Mouse (Mus musculus): ENCODE measurements around the gene Prps2.
A peak's percentile ranks its signal among the peaks of the same experiment; 100 is the strongest.
"Not testable (repeated sequence)": the region's sequence is repeated elsewhere in the genome, so short reads cannot be mapped to it uniquely, and the experiment has no call there.

Gene Prps2

GRCm38 (mm10) chrX:167382047-167382853 lies at the start of gene Prps2:
TSS of gene Prps2 (minus strand) at chrX:167382749.
- DNase-seq (ENCODE audit: low spot score): peak; percentile 56

GRCm38 (mm10) chrX:167417654-167418053 lies 35.1 kb upstream of the Prps2 start:
- no peak for DNase-seq (ENCODE audit: low spot score)

GRCm38 (mm10) chrX:167394940-167395339 lies 12.4 kb upstream of the Prps2 start:
- DNase-seq (ENCODE audit: low spot score): no peak

GRCm38 (mm10) chrX:167386647-167387046 lies 4.1 kb upstream of the Prps2 start:
- DNase-seq (ENCODE audit: low spot score): no peak

GRCm38 (mm10) chrX:167382854-167383186 lies 271 bp upstream of the Prps2 start:
- no peak for DNase-seq (ENCODE audit: low spot score)

- DNase-seq (ENCODE audit: low spot score): peak; percentile 5
These were observed 934 bp downstream of the Prps2 start for GRCm38 (mm10) chrX:167381583-167382046.

GRCm38 (mm10) chrX:167380073-167380472 lies 2.5 kb downstream of the Prps2 start:
- DNase-seq (ENCODE audit: low spot score): no peak

GRCm38 (mm10) chrX:167361231-167361630 lies 21.3 kb downstream of the Prps2 start:
- DNase-seq (ENCODE audit: low spot score): not testable (repeated sequence)

- DNase-seq (ENCODE audit: low spot score): no peak
These were observed 22.8 kb downstream of the Prps2 start for GRCm38 (mm10) chrX:167359704-167360103.

GRCm38 (mm10) chrX:167357415-167357814 lies 25.1 kb downstream of the Prps2 start:
- no peak for DNase-seq (ENCODE audit: low spot score)

- no peak for DNase-seq (ENCODE audit: low spot score)
These were observed 26.6 kb downstream of the Prps2 start for GRCm38 (mm10) chrX:167355965-167356364.

GRCm38 (mm10) chrX:167353617-167354016 lies 28.9 kb downstream of the Prps2 start:
- no peak for DNase-seq (ENCODE audit: low spot score)

- DNase-seq (ENCODE audit: low spot score): no peak
These were observed 36.1 kb downstream of the Prps2 start for GRCm38 (mm10) chrX:167346440-167346839.

GRCm38 (mm10) chrX:167344356-167344755 lies 38.2 kb downstream of the Prps2 start:
- peak; percentile 2 for DNase-seq (ENCODE audit: low spot score)

- DNase-seq (ENCODE audit: low spot score): no peak
These were observed 40.7 kb downstream of the Prps2 start for GRCm38 (mm10) chrX:167341811-167342210.

GRCm38 (mm10) chrX:167340190-167340589 lies 42.4 kb downstream of the Prps2 start:
- DNase-seq (ENCODE audit: low spot score): no peak

GRCm38 (mm10) chrX:167337990-167338389 lies 44.6 kb downstream of the Prps2 start:
- no peak for DNase-seq (ENCODE audit: low spot score)

- DNase-seq (ENCODE audit: low spot score): no peak
These were observed 48.0 kb downstream of the Prps2 start for GRCm38 (mm10) chrX:167334571-167334970.

- DNase-seq (ENCODE audit: low spot score): peak; percentile 53
These were observed 49.9 kb downstream of the Prps2 start for GRCm38 (mm10) chrX:167332607-167333006.

GRCm38 (mm10) chrX:167330993-167331392 lies 51.6 kb downstream of the Prps2 start:
- no peak for DNase-seq (ENCODE audit: low spot score)

- no peak for DNase-seq (ENCODE audit: low spot score)
These were observed 52.1 kb downstream of the Prps2 start, which contains the start of gene Tlr7 for GRCm38 (mm10) chrX:167330399-167330798. TSS of gene Tlr7 (minus strand) at chrX:167330558.

GRCm38 (mm10) chrX:167329620-167330019 lies 52.9 kb downstream of the Prps2 start:
- no peak for DNase-seq (ENCODE audit: low spot score)

GRCm38 (mm10) chrX:167329098-167329497 lies 53.5 kb downstream of the Prps2 start:
- DNase-seq (ENCODE audit: low spot score): no peak

- no peak for DNase-seq (ENCODE audit: low spot score)
These were observed 54.0 kb downstream of the Prps2 start for GRCm38 (mm10) chrX:167328519-167328918.

Measured in yolk sac, embryonic 10.5 days (tissue).